ENCODE assay signal across 10 mouse cellular contexts in the genomic region with DNA sequence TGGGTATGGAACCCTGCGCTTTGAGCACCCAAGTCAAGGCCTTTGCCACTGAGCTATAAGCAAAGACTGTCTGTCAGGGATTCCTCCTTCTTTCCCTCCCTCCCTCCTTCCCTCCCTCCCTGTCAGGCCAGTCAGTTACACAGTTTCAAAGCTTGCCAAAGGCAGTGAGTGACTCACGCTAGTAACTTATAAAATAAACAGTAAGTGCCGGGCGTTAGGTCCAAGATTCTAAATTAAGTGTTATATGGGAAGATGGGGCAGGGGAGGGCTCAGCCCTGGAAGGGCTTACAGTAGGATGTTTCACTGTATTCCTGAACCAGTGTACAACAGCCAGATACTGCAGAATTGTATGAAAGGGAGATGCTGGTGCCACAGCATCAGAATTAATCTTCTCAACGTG. TPM values are rescaled to one million over a fixed set of nuclear protein-coding genes. Genes with fewer than 3 reads are reported as not detected.
DNase-seq lines count a peak whose midpoint lies in the region; ATAC-seq lines count a peak whose summit lies in the region.
"Had no signal": no experiment of that assay in that cellular context is flagged by ENCODE, and none has a peak within 500 bp of the region (broad histone marks: within the 10 kb centered on the region; RNA-seq: fewer than 3 reads in every experiment).

No protein-coding gene starts in this region.

- no peak for ATAC-seq in kidney, embryonic 15.5 days (replicated peaks; ENCODE audit: low FRiP score)
- no peak for ATAC-seq in embryonic facial prominence, embryonic 15.5 days (ENCODE audit: insufficient number of reproducible peaks, low FRiP score, low TSS enrichment, low read depth)
- no peak for ATAC-seq in intestine, embryonic 16.5 days
- ATAC-seq in neural tube, embryonic 13.5 days (ENCODE audit: low read depth) = no peak

- H3K27ac ChIP-seq in kidney, embryonic 15.5 days = no peak overlapping the region
- no peak overlapping the region for H3K27ac ChIP-seq in embryonic facial prominence, embryonic 15.5 days (replicated peaks)
- no peak overlapping the region for H3K27ac ChIP-seq in intestine, embryonic 16.5 days (ENCODE audit: low read length)
- no peak overlapping the region for H3K27ac ChIP-seq in neural tube, embryonic 13.5 days (replicated peaks)

- no peak overlapping the region for H3K9ac ChIP-seq in kidney, embryonic 15.5 days
- no peak overlapping the region for H3K9ac ChIP-seq in embryonic facial prominence, embryonic 15.5 days
- H3K9ac ChIP-seq in intestine, embryonic 16.5 days (ENCODE audit: low read depth, low read length) = no peak overlapping the region
- H3K9ac ChIP-seq in neural tube, embryonic 13.5 days = no peak overlapping the region

- no peaks in the 10 kb centered on the region for H3K36me3 ChIP-seq in kidney, embryonic 15.5 days
- no peaks in the 10 kb centered on the region for H3K36me3 ChIP-seq in embryonic facial prominence, embryonic 15.5 days
- H3K36me3 ChIP-seq in intestine, embryonic 16.5 days (ENCODE audit: control insufficient read depth, insufficient read depth, low read length) = no peaks in the 10 kb centered on the region
- H3K36me3 ChIP-seq in neural tube, embryonic 13.5 days = no peaks in the 10 kb centered on the region

- 27% methylated on average over 5 of the region's 5 CpGs for WGBS in kidney, embryonic 15.5 days
- WGBS in embryonic facial prominence, embryonic 15.5 days = 37% methylated on average over 5 of the region's 5 CpGs
- WGBS in intestine, embryonic 16.5 days = 41% methylated on average over 5 of the region's 5 CpGs
- 69% methylated on average over 5 of the region's 5 CpGs for WGBS in neural tube, embryonic 13.5 days

- DNase-seq in kidney, postnatal 10 days = no peak
- no peak for DNase-seq in thymus, postnatal 0 days (ENCODE audit: low spot score)
- no peak for DNase-seq in layer of hippocampus, adult 11-12 months (ENCODE audit: low spot score)
- DNase-seq in thymus, postnatal 4 days = no peak
- DNase-seq: cerebellum, postnatal 25 days; layer of hippocampus, postnatal 36 days had no signal

- H3K9me3 ChIP-seq in kidney, embryonic 15.5 days (replicated peaks) = no peaks in the 10 kb centered on the region
- H3K9me3 ChIP-seq in embryonic facial prominence, embryonic 15.5 days (replicated peaks) = no peaks in the 10 kb centered on the region
- no peaks in the 10 kb centered on the region for H3K9me3 ChIP-seq in intestine, embryonic 16.5 days (ENCODE audit: control insufficient read depth, low read length)
- H3K9me3 ChIP-seq in neural tube, embryonic 13.5 days = no peaks in the 10 kb centered on the region

- peak overlapping the region; percentile 89 for H3K4me3 ChIP-seq in kidney, embryonic 15.5 days (replicated peaks)
- H3K4me3 ChIP-seq in embryonic facial prominence, embryonic 15.5 days (replicated peaks) = 0 out of 2 replicates have a peak overlapping the region, but pooled peaks have one; percentile 1
- peak overlapping the region; percentile 21; the same call in 1 of the 2 replicates for H3K4me3 ChIP-seq in intestine, embryonic 16.5 days (ENCODE audit: low read length)
- H3K4me3 ChIP-seq in neural tube, embryonic 13.5 days = peak overlapping the region; percentile 73; the same call in 1 of the 2 replicates

- H3K27me3 ChIP-seq in kidney, embryonic 15.5 days = no peaks in the 10 kb centered on the region
- H3K27me3 ChIP-seq in embryonic facial prominence, embryonic 15.5 days = peaks cover 2% of the 10 kb centered on the region; the same call in 1 of the 2 replicates
- peaks cover 11% of the 10 kb centered on the region; the same call in 1 of the 2 replicates for H3K27me3 ChIP-seq in intestine, embryonic 16.5 days (replicated peaks; ENCODE audit: control insufficient read depth, insufficient read depth, low read length)
- H3K27me3 ChIP-seq in neural tube, embryonic 13.5 days = peaks cover 30% of the 10 kb centered on the region

- H3K4me1 ChIP-seq in kidney, embryonic 15.5 days = peaks cover 39% of the 10 kb centered on the region
- H3K4me1 ChIP-seq in embryonic facial prominence, embryonic 15.5 days = peaks cover 14% of the 10 kb centered on the region; the same call in 1 of the 2 replicates
- peaks cover 12% of the 10 kb centered on the region for H3K4me1 ChIP-seq in intestine, embryonic 16.5 days (ENCODE audit: control insufficient read depth, insufficient read depth, low read length)
- peaks cover 35% of the 10 kb centered on the region for H3K4me1 ChIP-seq in neural tube, embryonic 13.5 days (replicated peaks)

- peak overlapping the region; percentile 88 for H3K4me2 ChIP-seq in kidney, embryonic 15.5 days
- H3K4me2 ChIP-seq in embryonic facial prominence, embryonic 15.5 days (replicated peaks) = peak overlapping the region; percentile 1; the same call in 1 of the 2 replicates
- H3K4me2 ChIP-seq in intestine, embryonic 16.5 days (ENCODE audit: low read depth, low read length) = peak overlapping the region; percentile 93
- peak overlapping the region; percentile 94 for H3K4me2 ChIP-seq in neural tube, embryonic 13.5 days

RNA-seq across cellular contexts. Expression of a gene that starts 2.8 kb away (rescaled TPM):
- 18.7 and 18.9 TPM in 2 replicates for polyA plus RNA-seq in kidney, embryonic 15.5 days (2015; fragmentation: Nextera tagmentation; extraction: Ambion mirVana)
- 16.0 and 17.6 TPM in 2 replicates for polyA plus RNA-seq in embryonic facial prominence, embryonic 15.5 days (2015; fragmentation: Nextera tagmentation; extraction: Ambion mirVana)
- 7.0 and 8.5 TPM in 2 replicates for polyA plus RNA-seq in intestine, embryonic 16.5 days (2015; fragmentation: Nextera tagmentation; extraction: Ambion mirVana)
- polyA plus RNA-seq in neural tube, embryonic 13.5 days (2015; fragmentation: Nextera tagmentation; extraction: Ambion mirVana) = 12.9 and 15.6 TPM in 2 replicates
- 1.4 and 1.5 TPM in 2 replicates for polyA plus RNA-seq in thymus, postnatal 0 days (2015; fragmentation: Nextera tagmentation; extraction: Ambion mirVana)

Comparison
In these comparisons a context has a peak if more than half of its experiments do, and no peak if none do; other contexts are left out.
1. H3K4me2 ChIP-seq: peak in every context shown above with its lines; median percentile 94 in neural tube, embryonic 13.5 days; 93 in intestine, embryonic 16.5 days; 88 in kidney, embryonic 15.5 days; 1 in embryonic facial prominence, embryonic 15.5 days.
2. H3K4me3 ChIP-seq: peak in every context shown above with its lines; median percentile 89 in kidney, embryonic 15.5 days; 73 in neural tube, embryonic 13.5 days; 21 in intestine, embryonic 16.5 days; 1 in embryonic facial prominence, embryonic 15.5 days.